Mouse (Mus musculus) adrenal gland, adult 18-20 months (tissue): ENCODE results near the gene Sfrp2. TPM values are rescaled to one million over a fixed set of nuclear protein-coding genes. Genes with fewer than 3 reads are reported as not detected.

Source experiments
- DNase-seq, 2 experiments: peaks; one replicate each; pipeline ENCODE4 v3.0.0; 2021 to 2022; ENCODE audit warnings: low spot score in 2 of 2
- long read RNA-seq, 2 experiments: library from polyadenylated mRNA; stranded (forward); transcript quantifications; one replicate each; pipeline ENCODE4 v2.0.0; 2021
- total RNA-seq, 2 experiments: library from RNA; stranded (reverse); gene quantifications; 1 replicate in 1 of 2; 2 replicates in 1 of 2; pipeline ENCODE4 v1.2.3; 2021

Gene Sfrp2
- total RNA-seq: 1 to 10 TPM; 2.6 to 6.5 TPM
- long read RNA-seq, experiment 1, transcript Sfrp2-201 (3 exons, 2,003 nt): major isoform, 6 of 6 reads
- long read RNA-seq, experiment 1, partial matches to known transcripts: 0 of 6 reads
- long read RNA-seq, experiment 1, other reads (novel, unspliced or antisense): 0 of 6 reads
- long read RNA-seq, experiment 2, transcript Sfrp2-201 (3 exons, 2,003 nt): major isoform, 6 of 8 reads
- long read RNA-seq, experiment 2, partial matches to known transcripts: 0 of 8 reads
- long read RNA-seq, experiment 2, other reads (novel, unspliced or antisense): 2 of 8 reads

DNA sequence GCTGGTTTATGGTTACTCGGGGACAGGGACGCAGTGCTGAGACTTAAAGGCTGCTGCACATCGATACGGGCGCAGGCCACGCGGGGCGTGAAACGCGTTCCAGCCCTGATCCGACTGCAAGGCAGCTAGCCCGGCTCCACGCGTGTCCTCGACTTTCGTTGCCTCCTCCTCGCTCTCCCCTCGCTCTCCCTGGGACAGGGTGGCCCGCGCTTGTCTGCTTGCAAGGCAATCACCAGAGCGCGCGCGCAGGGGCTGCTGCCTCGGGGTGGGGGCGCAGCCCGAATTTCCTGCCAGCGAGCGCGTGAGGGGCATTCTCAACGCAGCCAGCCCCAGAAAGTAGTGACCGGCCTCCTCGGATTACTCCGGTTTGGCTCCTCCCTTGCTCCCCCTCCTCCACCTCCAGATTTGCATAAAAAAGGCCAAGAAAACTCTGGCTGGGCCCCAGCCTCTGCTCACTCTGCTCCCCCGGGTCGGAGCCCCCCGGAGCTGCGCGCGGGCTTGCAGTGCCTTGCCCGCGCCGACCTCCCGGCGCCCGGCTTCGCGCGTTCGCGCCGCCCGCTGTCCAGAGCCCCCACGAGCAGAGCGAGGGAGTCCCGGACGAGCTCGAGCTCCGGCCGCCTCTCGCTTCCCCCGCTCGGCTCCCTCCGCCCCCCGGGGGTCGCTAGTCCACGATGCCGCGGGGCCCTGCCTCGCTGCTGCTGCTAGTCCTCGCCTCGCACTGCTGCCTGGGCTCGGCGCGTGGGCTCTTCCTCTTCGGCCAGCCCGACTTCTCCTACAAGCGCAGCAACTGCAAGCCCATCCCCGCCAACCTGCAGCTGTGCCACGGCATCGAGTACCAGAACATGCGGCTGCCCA lies at the start of gene Sfrp2:
TSS of gene Sfrp2 (plus strand) at position 451 of the 855 bp plus-strand sequence.
- DNase-seq: no peak

DNA sequence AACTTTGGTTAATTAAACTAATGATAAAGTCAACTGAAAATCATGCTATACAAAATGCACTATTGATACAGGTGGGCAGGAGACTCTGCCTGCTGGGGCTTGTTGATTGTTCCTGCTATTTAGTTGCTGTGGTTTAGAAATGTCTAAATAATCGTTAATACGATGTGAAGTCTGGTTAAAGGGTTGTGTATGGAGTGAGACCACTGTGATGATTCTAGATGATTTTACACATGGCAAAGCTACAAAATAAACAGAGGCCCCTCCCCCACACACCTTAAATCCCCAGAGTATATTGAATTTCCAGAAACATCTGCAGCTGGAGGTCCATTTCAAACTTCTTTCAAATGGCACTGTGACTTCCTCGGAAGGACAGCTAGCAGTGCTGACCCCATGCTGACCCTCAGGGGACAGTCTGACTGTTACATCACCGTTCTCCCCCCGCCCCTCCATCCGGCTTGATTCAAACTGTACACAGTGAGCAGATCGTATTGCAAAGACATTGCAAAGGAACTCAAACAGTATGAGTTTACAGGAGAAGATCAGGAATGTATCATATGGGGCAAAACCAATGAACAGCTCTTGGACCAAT lies 48.4 kb upstream of the Sfrp2 start:
- DNase-seq: no peak

DNA sequence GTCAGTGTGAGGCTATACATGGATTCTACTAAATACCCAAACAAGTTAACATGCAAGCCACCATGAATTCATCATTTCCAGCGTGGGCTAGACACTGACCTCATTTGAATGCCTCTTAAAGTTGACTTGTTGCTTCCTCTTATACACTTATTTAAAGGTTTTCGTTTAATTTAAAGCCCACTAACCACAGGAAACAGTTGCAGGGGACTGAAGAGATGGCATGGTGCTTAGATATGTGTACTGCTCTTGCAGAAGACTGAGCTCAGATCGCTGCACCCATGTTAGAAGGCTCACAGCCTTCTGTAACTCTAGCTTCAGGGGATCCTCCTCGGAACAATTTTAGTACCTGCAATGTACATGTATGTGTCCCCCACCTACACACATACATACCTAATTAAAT lies 47.5 kb upstream of the Sfrp2 start:
- no peak for DNase-seq

- no peak for DNase-seq
Observed at GRCm38 (mm10) chr3:83728223-83728622, 37.9 kb upstream of the Sfrp2 start.

DNA sequence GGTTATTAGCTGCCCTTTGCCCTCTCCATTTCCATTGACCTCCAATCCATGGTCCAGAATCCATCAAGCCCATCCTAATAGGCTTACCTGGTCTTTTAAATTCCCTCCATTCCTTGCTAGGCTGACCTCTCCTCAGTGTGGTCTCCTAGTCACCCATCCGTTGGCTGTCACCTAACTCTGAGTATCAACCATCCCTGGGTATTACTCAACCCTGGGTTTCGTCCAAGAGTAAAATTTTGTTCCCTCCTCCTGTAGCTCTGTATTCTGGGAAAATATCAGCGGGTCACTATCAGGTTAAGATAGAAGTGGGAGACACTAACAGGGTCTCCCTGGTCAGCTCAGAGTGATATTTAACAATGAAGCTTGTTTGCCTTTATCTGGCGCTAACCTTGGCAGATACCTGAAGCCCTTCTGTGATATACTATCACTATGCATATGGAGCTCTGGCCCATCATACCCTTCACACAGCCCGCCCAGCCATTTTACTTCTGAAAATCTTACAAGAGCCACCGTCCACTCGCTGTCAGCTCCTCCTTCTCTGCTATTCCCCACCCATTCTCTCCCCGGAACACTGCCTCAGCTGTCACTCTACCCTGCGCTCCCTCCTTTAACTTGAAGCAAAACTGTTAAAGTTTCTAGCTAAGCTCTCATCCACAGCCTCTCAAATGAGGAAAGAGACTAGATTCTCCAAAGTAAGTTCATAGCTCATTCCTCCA lies 37.3 kb upstream of the Sfrp2 start:
- no peak for DNase-seq

DNA sequence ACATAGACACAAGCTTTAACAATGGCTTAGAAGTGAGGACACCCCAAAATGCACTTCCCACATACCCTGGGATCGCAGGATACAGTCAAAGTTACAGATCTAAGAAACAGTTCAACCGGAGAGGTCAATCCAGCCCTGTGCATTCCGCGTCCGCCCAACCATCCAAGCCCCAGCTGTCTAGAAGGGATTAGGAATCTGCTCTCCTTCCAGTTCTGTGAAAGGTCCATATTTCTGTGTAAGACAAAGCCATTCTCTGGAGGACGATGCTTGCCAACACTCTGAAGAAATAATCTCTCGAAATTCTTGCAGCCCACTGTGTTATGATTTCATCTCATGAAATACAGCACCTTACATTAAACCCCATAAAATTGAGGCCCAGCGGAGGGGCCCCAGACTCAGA lies 32.1 kb upstream of the Sfrp2 start:
- DNase-seq: no peak

GRCm38 (mm10) chr3:83736980-83737379 lies 29.1 kb upstream of the Sfrp2 start:
- DNase-seq: no peak

DNA sequence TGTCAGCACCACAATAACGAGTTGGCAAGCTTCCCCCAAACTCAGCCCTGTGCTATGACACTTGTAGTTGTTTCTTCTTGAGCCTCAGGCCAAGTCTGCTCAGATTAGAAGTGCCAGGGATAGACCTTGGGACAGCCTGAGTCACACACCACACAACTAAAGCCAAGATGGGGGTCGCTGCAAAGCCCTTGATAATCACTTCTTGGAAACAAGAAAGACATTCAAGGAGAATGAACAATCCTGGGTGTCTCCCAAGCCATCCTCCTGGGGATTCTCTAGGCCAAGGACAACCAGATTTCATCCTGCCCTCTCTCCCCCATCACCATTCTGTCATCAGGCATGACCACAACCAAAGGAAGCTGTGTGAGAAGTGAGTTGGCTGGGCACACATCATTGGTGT lies 25.9 kb upstream of the Sfrp2 start:
- peak in 1 of 2 experiments; percentile 30 for DNase-seq

- DNase-seq: no peak
Observed at GRCm38 (mm10) chr3:83747276-83747675, 18.8 kb upstream of the Sfrp2 start.

- no peak for DNase-seq
Observed at GRCm38 (mm10) chr3:83747895-83748294, 18.2 kb upstream of the Sfrp2 start.

- no peak for DNase-seq
Observed at GRCm38 (mm10) chr3:83751625-83752024, 14.5 kb upstream of the Sfrp2 start.

- DNase-seq: no peak
Observed at GRCm38 (mm10) chr3:83752196-83752595, 13.9 kb upstream of the Sfrp2 start.

DNA sequence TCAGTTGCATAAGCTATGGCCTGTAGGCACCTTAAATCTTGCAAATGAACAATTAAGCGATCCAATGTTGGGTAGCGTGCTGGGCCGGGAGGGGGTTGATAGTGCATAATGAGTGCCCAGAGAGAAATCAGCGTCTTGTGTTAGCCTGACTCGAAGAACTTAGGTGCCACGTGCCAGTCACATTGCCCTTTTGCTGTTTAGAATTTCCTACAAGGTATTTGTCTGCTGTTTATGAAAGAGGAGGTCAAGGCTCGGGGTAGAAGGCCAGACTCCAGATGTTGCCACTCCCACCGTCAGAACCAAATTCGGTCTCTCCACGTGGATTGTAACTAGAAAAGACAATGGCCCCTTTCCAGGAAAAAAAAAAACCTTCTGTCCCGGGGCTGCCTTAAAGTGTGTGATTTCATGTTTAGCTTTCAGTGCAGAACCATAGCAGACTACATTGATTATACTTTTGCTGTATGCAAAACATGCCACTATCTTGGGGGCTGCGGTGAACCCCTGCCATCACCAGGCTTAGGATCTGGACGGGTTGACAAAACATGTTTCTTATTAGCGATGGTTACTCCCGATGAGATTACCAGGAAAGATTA lies 11.0 kb upstream of the Sfrp2 start:
- no peak for DNase-seq

GRCm38 (mm10) chr3:83755666-83756065 lies 10.5 kb upstream of the Sfrp2 start:
- DNase-seq: no peak

GRCm38 (mm10) chr3:83762361-83762760 lies 3.8 kb upstream of the Sfrp2 start:
- DNase-seq: no peak

GRCm38 (mm10) chr3:83763551-83764548 lies 2.3 kb upstream of the Sfrp2 start:
- DNase-seq: peak; percentile 65 to 71

DNA sequence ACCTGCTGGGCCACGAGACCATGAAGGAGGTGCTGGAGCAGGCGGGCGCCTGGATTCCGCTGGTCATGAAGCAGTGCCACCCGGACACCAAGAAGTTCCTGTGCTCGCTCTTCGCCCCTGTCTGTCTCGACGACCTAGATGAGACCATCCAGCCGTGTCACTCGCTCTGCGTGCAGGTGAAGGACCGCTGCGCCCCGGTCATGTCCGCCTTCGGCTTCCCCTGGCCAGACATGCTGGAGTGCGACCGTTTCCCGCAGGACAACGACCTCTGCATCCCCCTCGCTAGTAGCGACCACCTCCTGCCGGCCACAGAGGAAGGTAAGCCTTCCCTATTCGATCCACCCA lies 577 bp downstream of the Sfrp2 start:
- no peak for DNase-seq

- no peak for DNase-seq
Observed at GRCm38 (mm10) chr3:83767121-83767520, 1.0 kb downstream of the Sfrp2 start.

GRCm38 (mm10) chr3:83768293-83769035 lies 2.3 kb downstream of the Sfrp2 start:
- no peak for DNase-seq
